Mouse (Mus musculus): Measurements from ENCODE around the gene Mmd2. TPM values are rescaled to one million over a fixed set of nuclear protein-coding genes. Genes with fewer than 3 reads are reported as not detected.

The Mmd2 gene
- total and polyA plus RNA-seq, 3 experiments = not detected

DNA sequence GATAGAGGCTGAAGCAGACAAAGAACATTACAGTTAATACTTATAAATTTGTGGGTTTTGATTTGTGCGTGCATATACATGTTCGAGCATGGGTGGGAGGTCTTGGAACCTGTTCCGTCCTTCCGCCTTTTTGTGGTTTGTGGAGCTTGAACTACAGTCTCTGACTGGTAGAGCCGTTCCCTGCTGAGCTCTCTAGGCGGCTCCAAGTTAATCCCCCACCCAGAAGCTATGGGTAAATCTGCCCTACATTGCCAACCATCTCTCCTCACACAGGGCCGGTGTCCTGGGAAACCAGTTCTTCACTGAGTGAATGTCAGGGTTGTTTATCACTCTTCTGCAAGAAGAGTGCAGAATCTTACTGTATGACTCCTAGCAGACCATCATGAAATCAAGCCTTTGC is 39.6 kb upstream of the Mmd2 start:
- no peaks in the 10 kb centered on the region for H3K27me3 ChIP-seq (replicated peaks)
- no peaks in the 10 kb centered on the region for H3K9me3 ChIP-seq (replicated peaks; ENCODE audit: low read length)
- H3K4me2 ChIP-seq (ENCODE audit: insufficient read depth, low read depth, poor library complexity, severe bottlenecking) = no peak overlapping the region
- H3K79me2 ChIP-seq (replicated peaks; ENCODE audit: control insufficient read depth, extremely low read depth, insufficient read depth, poor library complexity, severe bottlenecking) = peaks cover 2% of the 10 kb centered on the region; the same call in 1 of the 2 replicates
- H3K36me3 ChIP-seq (replicated peaks in 1 of 2; ENCODE audit: control insufficient read depth in 1 of 2, insufficient read depth in 1 of 2, low read length in 1 of 2) = peaks cover 14 to 69% of the 10 kb centered on the region in 2 experiments
- no peak overlapping the region for H3K27ac ChIP-seq (ENCODE audit: insufficient read depth, low read depth)
- H3K9ac ChIP-seq (ENCODE audit: insufficient read depth, low read depth) = no peak overlapping the region
- in situ Hi-C loops (cut with MboI; ENCODE audit: low pct_ligation_motif_present, low pct_unique_long_range_greater_than_20kb, low sequenced_read_pairs) = no loop called here
- no peak for DNase-seq (ENCODE audit: extremely low read depth)
- H3K4me1 ChIP-seq (ENCODE audit: control insufficient read depth in 1 of 2, insufficient read depth in 2 of 2) = 0 out of 4 replicates have a peak, but pooled peaks cover 0 to 5% of the 10 kb centered on the region in 2 experiments
- dilution Hi-C loops (cut with MboI; ENCODE audit: extremely low pct_ligation_motif_present, extremely low pct_unique_long_range_greater_than_20kb, low sequenced_read_pairs) = no loop called here
- H3K4me3 ChIP-seq (replicated peaks in 1 of 3; ENCODE audit: low read depth in 2 of 3, low read length in 2 of 3, poor library complexity in 1 of 3) = no peak overlapping the region
- TF ChIP-seq ETS1 (conservative IDR thresholded peaks at IDR 0.05; ENCODE audit: low read depth, low read length) (no peak), CHD1 (IDR thresholded peaks at IDR 0.05; ENCODE audit: low read depth, low read length) (no peak), BHLHE40 (IDR thresholded peaks at IDR 0.05; ENCODE audit: low read depth, low read length) (no peak), JUND (conservative IDR thresholded peaks at IDR 0.05; ENCODE audit: low read depth, low read length) (no peak), IRF4 (IDR thresholded peaks at IDR 0.05; ENCODE audit: low read depth, low read length) (no peak), MEF2A (IDR thresholded peaks at IDR 0.05; ENCODE audit: borderline replicate concordance, low read depth, low read length) (no peak), HCFC1 (IDR thresholded peaks at IDR 0.05; ENCODE audit: low read depth, low read length) (no peak), MAX (IDR thresholded peaks at IDR 0.05; ENCODE audit: low read length) (no peak), MAZ (IDR thresholded peaks at IDR 0.05; ENCODE audit: low read depth, low read length) (no peak), RAD21 (IDR thresholded peaks at IDR 0.05; ENCODE audit: low read depth, low read length) (no peak)

DNA sequence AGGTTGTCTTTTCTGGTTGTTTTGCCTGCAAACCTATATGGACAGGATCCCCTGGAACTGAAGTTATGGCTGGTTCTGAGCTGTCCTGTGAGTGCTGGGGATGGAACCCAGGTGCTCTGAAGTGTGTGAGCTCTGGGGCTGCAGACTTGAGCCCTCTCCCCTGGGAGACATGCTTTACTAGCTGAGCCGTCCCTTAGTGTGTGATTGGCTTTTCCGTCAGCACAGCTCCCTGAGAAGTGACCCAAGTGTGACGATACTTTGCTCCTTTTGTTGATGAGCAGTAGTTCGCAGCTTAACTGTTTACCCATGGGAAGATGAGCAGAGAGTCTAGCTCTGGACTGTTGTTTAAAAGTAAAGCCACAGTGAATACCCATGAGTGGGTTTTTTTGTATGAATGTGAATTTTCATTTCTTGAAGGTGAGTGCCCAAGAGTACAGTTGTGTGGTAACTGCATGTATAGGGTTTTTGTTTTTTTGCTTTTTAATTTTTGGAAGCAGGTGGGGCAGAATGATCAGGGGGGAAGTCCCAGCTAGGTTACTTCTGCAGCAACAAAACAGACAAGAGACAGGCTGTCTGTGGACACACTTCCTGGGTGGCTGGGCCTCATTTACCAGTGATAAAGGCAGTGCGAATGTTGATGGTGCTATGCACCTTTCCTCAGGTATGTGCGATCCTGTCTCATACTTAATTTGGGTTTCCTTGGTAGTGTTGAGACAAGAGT is 32.9 kb upstream of the Mmd2 start:
- Histone ChIP-seq H3K9ac (ENCODE audit: insufficient read depth, low read depth) (no peak overlapping the region), H3K36me3 (replicated peaks in 1 of 2; ENCODE audit: control insufficient read depth in 1 of 2, insufficient read depth in 1 of 2, low read length in 1 of 2) (peaks cover 29 to 66% of the 10 kb centered on the region in 2 experiments), H3K27me3 (replicated peaks) (no peaks in the 10 kb centered on the region), H3K4me2 (ENCODE audit: insufficient read depth, low read depth, poor library complexity, severe bottlenecking) (no peak overlapping the region), H3K4me1 (ENCODE audit: control insufficient read depth in 1 of 2, insufficient read depth in 2 of 2) (peaks cover 2 to 35% of the 10 kb centered on the region in 2 experiments; a peak in 2 of 4 replicates), H3K9me3 (replicated peaks; ENCODE audit: low read length) (no peaks in the 10 kb centered on the region), H3K27ac (ENCODE audit: insufficient read depth, low read depth) (peak overlapping the region; percentile 55; the same call in 1 of the 2 replicates), H3K4me3 (replicated peaks in 1 of 3; ENCODE audit: low read depth in 2 of 3, low read length in 2 of 3, poor library complexity in 1 of 3) (no peak overlapping the region), H3K79me2 (replicated peaks; ENCODE audit: control insufficient read depth, extremely low read depth, insufficient read depth, poor library complexity, severe bottlenecking) (no peaks in the 10 kb centered on the region; the same call in 1 of the 2 replicates)
- peak; percentile 83 for DNase-seq (ENCODE audit: extremely low read depth)
- dilution Hi-C loops (cut with MboI; ENCODE audit: extremely low pct_ligation_motif_present, extremely low pct_unique_long_range_greater_than_20kb, low sequenced_read_pairs) (no loop called here), in situ Hi-C loops (cut with MboI; ENCODE audit: low pct_ligation_motif_present, low pct_unique_long_range_greater_than_20kb, low sequenced_read_pairs) (no loop called here)
- TF ChIP-seq POLR2AphosphoS2 (IDR thresholded peaks at IDR 0.05; ENCODE audit: low read depth, low read length) (no peak), ETS1 (conservative IDR thresholded peaks at IDR 0.05; ENCODE audit: low read depth, low read length) (0 out of 2 replicates have a peak, but pooled peaks have one; percentile 10)

DNA sequence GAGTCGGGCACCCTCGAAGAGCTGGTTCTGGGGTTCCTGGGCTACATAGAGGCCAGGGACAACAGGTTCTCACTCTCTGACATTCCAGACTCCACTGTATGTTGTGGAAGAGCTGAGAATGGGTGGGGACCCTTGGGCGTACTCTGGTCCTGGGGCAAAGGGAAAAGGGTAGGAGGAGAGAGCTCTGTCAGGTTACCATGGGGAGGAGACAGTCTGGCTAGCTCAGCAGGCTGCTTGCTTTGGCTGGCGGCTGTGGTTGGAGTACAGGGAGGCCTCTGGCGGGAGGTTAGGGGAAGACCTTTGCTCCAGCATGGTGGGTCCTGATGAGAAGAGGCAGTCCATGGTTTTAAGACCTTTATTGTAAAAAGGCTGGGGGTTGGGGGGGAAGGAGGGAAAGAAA is 31.5 kb upstream of the Mmd2 start:
- H3K4me1 ChIP-seq (ENCODE audit: control insufficient read depth in 1 of 2, insufficient read depth in 2 of 2) = peaks cover 2 to 35% of the 10 kb centered on the region in 2 experiments; a peak in 2 of 4 replicates
- in situ Hi-C loops (cut with MboI; ENCODE audit: low pct_ligation_motif_present, low pct_unique_long_range_greater_than_20kb, low sequenced_read_pairs) = no loop called here
- DNase-seq (ENCODE audit: extremely low read depth) = no peak
- peaks cover 34 to 75% of the 10 kb centered on the region in 2 experiments for H3K36me3 ChIP-seq (replicated peaks in 1 of 2; ENCODE audit: control insufficient read depth in 1 of 2, insufficient read depth in 1 of 2, low read length in 1 of 2)
- H3K9me3 ChIP-seq (replicated peaks; ENCODE audit: low read length) = no peaks in the 10 kb centered on the region
- H3K79me2 ChIP-seq (replicated peaks; ENCODE audit: control insufficient read depth, extremely low read depth, insufficient read depth, poor library complexity, severe bottlenecking) = no peaks in the 10 kb centered on the region; the same call in none of the 2 replicates
- dilution Hi-C loops (cut with MboI; ENCODE audit: extremely low pct_ligation_motif_present, extremely low pct_unique_long_range_greater_than_20kb, low sequenced_read_pairs) = no loop called here
- H3K9ac ChIP-seq (ENCODE audit: insufficient read depth, low read depth) = no peak overlapping the region
- no peak overlapping the region for H3K27ac ChIP-seq (ENCODE audit: insufficient read depth, low read depth)
- no peak for TF ChIP-seq SMC3 (IDR thresholded peaks at IDR 0.05; ENCODE audit: low read depth, low read length)
- no peak for TF ChIP-seq NRF1 (IDR thresholded peaks at IDR 0.05; ENCODE audit: low read depth, low read length)
- TF ChIP-seq MAX (IDR thresholded peaks at IDR 0.05; ENCODE audit: low read length) = no peak
- TF ChIP-seq POLR2A (IDR thresholded peaks at IDR 0.05; ENCODE audit: low read depth, low read length) = no peak
- TF ChIP-seq HCFC1 (IDR thresholded peaks at IDR 0.05; ENCODE audit: low read depth, low read length) = no peak
- no peak for TF ChIP-seq CHD1 (IDR thresholded peaks at IDR 0.05; ENCODE audit: low read depth, low read length)
- TF ChIP-seq ZKSCAN1 (IDR thresholded peaks at IDR 0.05; ENCODE audit: borderline replicate concordance, low read depth, low read length) = no peak
- TF ChIP-seq TBP (conservative IDR thresholded peaks at IDR 0.05; ENCODE audit: low read depth, low read length) = no peak
- no peak for TF ChIP-seq MAFK (IDR thresholded peaks at IDR 0.05; ENCODE audit: insufficient replicate concordance, low read length)
- TF ChIP-seq KAT2A (IDR thresholded peaks at IDR 0.05; ENCODE audit: insufficient replicate concordance, low read length) = no peak
- TF ChIP-seq IRF4 (IDR thresholded peaks at IDR 0.05; ENCODE audit: low read depth, low read length) = no peak
- no peak for TF ChIP-seq MAZ (IDR thresholded peaks at IDR 0.05; ENCODE audit: low read depth, low read length)
- TF ChIP-seq USF1 (IDR thresholded peaks at IDR 0.05; ENCODE audit: low read depth, low read length) = no peak
- TF ChIP-seq ZMIZ1 (IDR thresholded peaks at IDR 0.05; ENCODE audit: low read depth, low read length) = no peak
- no peak for TF ChIP-seq RAD21 (IDR thresholded peaks at IDR 0.05; ENCODE audit: low read depth, low read length)
- TF ChIP-seq MYC (IDR thresholded peaks at IDR 0.05; ENCODE audit: low read depth, low read length) = no peak
- H3K4me3 ChIP-seq (replicated peaks in 1 of 3; ENCODE audit: low read depth in 2 of 3, low read length in 2 of 3, poor library complexity in 1 of 3) = no peak overlapping the region
- no peaks in the 10 kb centered on the region for H3K27me3 ChIP-seq (replicated peaks)
- no peak overlapping the region for H3K4me2 ChIP-seq (ENCODE audit: insufficient read depth, low read depth, poor library complexity, severe bottlenecking)
